Mouse (Mus musculus) layer of hippocampus, adult 8-10 months (tissue): ENCODE data around the gene Aldh4a1. TPM values are rescaled to one million over a fixed set of nuclear protein-coding genes. Genes with fewer than 3 reads are reported as not detected.

Experiments used
- DNase-seq, 2 experiments: peaks; one replicate each; pipeline ENCODE4 v3.0.0; 2022; ENCODE audit warnings: low spot score in 2 of 2
- total RNA-seq, 4 experiments: library from RNA; stranded (reverse); gene quantifications; 2 replicates each; pipeline ENCODE4 v1.2.4; 2022

Gene Aldh4a1
- total RNA-seq, 4 experiments from 2014 or later: 19.3 to 26.5 (median 21.0) TPM

DNA sequence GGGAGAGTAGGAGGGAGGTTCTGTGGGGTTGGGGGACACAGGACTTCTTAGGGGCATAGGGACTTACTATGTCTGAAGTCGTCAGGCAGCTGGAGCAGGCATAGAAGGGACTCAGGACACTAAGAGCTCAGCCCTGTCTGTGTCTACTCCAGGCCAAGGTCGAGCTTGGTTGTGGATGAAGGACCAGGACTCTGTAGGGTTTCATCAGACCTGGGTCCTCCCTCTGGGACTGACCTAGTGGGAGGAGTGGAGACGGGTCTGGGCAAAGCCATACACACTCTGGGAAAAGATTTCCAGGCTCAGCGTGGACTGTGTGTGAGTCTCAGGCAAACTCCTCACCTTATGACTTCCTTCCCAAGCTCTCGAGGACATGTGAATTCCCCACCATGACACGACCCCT, 2.9 kb upstream of the Aldh4a1 start:
- DNase-seq: no peak

DNA sequence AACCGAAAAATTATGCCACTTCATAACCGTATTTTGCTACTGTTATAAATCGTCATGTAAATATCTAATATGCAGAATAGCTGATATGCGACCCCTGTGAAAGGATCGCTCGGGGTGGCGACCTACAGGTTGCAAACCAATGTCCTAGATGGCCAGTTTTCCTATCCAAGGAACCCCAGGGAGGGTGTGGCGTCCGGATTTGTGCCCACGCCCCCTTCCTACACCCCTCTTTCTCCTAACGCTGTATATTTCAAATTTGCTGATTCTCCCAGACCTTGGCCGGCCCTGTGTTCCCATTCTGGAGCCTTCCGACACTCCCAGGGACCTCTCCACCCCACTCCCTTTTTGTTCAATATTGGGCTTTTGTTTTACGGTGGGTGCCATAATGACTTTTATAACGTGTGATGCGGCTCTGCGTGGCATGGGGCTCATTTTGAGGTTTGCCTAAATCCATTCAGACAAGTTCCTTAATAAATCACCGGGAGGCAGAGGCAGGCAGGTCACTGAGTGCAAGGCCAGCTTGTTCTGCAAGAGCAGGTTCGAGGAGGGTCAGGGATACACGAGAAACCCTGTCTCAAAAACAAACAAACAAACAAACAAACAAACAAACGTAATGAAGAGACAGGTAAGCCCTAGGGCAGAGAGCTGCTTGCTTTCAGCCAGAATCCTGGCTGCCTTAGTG, 909 bp downstream of the Aldh4a1 start:
- no peak for DNase-seq

DNA sequence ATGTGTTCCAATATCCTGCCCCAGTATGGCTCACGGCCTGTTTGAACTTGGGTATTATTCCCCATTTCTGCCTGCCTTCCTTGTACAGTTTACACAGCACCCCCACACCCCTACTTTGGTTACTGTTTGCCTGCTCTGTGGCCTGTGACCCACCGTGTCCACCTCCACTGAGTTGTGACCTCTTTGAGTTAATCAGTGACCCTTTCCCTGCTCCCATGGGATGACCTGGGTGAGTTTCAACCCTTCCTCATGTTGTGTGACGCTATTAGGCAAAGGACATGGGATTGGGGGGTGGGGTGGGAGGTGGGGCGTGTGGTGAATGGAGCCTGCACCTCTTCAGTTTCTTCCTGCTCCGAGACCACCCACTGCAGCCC, 1.4 kb downstream of the Aldh4a1 start:
- no peak for DNase-seq

DNA sequence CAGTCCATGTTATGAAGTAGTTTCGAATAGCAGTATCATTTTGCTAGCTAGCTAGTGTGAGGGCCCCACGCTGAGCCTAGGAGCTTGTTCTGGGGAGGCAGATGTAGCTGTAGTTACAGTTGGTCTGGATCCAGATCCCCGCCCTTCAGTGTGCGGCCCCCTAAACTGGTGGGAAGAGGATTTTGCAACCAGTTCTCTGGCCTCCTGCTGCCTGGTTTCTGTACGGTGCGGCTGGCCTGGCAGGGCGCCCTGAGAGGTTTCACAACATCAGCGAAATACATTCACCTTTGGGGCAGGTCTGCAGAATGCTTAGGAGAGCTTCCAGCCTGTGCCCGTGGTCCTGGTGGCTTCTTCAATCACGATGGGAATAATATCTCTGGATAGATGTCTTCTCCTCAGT, 2.0 kb downstream of the Aldh4a1 start:
- DNase-seq: peak in 1 of 2 experiments; percentile 29

DNA sequence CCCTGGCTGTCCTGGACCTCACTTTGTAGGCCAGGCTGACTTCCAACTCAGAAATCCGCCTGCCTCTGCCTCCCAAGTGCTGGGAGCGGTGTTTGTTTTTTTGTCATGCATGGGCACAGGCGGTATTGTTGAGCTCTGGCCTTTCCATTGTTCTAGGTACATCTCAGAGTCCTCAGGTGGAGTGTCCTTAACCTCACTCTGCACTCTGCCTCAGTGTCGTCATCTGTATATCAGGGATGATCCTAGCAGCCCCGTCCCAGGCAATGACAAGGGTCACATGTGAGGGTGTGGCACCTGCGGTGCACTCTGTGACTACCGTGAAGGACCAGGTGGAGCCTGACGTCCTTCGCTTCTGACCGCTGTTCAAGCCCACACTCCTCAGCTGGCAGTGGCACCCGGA, 4.7 kb downstream of the Aldh4a1 start:
- DNase-seq: no peak

DNA sequence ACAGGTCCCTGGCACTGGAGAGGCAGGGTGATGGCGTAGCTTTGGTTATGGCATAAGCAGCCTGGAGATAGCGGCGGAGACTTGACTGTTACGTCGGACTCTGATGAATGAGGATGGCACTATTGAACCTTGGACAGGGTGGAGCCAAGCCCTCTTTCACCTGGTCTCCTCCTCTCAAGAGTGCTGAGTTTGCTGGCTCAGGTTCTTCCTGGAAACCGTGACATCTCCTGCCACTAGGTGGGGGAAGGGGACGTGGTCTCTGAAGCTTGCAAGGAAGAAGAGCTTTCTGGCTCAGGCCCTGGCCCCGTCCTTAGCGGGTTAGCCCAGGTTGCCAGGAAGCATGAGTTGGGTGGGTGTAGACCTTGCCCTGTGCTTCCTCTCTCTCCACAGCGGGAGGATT, 7.5 kb downstream of the Aldh4a1 start:
- DNase-seq: no peak

DNA sequence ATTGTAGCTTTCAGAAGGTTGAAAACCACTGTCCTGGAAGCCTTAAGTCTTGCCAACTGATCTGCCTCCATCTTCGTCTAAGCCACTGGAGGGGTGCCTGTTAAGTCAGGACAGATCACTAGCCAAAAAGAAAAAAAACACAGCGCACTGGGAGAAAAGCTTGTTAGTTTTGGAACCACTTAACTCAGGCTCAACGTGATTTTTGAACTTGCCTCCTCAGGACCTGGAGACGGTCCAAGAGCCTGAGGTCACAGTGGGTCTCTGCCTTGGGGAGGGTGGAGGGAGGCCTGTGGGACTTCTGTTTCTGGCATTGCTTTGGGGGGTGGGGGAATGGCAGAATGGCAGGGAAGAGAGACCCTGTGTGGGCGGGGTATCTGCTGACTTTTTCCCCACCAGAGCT, 8.5 kb downstream of the Aldh4a1 start:
- DNase-seq: no peak

DNA sequence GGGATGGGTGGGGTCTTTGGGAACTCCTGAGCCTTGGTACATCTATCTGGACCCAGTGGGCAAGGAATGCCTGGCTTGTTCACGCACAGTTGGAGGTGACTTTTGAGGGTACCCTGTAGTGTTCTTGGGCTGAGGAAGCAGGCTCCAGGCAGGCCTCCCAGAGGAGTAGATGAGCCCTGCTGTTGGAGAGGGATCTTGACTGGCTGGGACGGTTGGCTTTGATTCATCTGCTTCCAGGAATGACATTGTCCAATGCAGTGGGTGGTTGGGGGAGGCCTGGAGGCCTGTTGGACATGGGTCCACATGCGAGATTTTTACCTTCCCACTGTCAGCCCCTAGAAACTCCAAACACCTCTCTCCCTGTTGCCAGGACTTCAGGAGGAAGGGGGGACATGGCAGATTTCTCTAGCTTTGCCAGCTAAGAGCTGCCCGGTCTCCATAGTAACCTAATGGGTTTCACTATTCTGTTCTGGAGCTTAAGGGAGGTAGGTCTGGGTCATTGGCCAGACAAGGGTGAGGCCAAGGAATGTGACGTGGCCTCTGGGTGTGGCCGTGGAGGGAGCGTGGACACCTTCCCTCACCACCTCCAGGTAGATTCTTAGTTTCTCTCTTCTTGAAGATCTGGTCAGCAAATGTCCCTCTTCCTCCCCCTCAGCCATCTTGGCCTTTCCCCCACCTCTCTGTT, 9.0 kb downstream of the Aldh4a1 start:
- no peak for DNase-seq

DNA sequence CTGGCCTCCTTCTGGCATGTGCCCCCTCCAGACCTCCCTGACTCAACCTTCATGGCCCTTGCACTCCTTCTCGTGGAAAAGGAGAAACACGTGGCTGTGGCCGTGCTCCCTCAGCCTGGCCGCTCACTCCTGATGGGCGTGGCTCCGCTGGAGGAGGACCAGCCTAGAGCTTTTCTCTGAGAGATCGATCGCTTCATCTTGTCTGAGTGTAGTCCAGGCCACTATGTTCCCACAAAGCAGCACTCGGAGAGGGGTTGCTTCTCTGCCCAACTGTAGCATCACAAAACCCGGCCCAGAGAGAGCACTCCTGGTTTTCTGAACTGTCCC, 9.6 kb downstream of the Aldh4a1 start:
- no peak for DNase-seq

DNA sequence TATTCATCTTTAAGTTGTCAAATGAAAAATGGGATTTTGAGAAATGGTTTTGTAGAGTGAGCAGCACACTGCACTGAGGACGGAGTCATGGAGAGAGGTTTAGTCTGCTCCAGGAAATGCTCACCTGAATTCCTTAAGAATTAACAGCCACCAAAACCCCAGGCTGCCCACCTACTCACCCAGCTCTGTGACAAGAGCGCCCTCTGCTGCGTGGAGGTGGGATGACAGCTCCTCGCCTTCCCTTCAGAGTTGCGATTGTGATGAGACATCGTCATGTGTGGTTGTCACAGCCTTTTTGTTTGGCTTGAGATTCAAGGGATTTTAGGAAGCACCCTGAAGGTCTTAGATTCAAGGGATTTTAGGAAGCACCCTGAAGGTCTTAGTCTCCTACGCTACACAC, 13.7 kb downstream of the Aldh4a1 start:
- peak in 1 of 2 experiments; percentile 79 for DNase-seq

DNA sequence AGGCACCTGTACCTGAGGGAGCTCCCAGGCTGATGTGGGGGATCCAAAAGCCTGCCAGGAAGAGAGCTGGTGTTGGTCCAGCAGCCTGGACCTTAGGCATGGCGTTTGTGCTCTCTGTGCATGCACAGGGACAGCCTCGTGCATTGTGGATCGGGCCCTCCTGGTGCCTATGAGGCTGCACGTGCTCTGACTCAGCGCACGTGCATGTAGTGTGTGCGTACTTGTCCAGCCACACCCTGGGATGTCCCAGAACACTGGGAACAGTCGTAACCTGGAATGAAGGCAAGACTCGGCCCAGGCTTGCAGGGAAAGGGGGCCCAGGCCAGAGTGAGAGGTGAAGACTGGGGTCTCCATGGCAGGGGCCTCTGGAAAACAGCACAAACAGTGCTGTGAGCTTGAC, 15.2 kb downstream of the Aldh4a1 start:
- no peak for DNase-seq

DNA sequence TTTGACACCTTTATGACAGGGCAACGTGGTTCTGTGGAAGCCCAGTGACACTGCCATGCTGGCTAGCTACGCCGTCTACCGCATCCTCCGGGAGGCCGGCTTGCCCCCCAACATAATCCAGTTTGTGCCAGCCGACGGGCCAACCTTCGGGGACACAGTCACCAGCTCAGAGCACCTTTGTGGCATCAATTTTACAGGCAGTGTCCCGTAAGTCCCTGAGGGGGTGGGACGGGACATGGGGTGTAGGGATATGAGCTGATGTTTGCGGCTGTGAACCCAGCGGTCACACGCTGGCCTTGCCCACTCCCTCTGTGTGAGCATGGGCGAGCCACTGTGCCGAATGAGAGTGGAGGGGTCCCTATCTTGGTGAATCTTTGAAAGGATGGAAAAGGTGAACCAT, 15.7 kb downstream of the Aldh4a1 start:
- DNase-seq: no peak

DNA sequence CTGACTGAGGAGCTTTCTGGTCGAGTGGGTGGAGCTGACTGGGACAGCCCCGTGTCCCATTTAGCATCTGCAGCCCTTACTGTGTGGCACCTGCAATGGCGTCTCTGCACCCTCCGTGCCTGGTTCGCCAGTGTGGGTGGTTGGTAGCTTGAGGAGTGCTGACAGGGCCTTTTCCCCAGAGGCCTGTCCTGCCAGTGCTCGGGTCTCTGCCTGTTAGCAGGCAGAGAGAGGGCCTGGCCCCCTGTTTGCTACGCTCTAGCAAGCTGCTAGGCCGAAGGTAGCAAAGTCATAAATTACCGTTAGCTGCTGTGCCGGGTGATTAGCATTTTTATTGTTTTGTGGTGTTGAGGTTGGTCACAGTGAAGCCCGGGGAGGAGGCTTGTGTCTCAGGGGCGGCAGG, 17.1 kb downstream of the Aldh4a1 start:
- DNase-seq: no peak

DNA sequence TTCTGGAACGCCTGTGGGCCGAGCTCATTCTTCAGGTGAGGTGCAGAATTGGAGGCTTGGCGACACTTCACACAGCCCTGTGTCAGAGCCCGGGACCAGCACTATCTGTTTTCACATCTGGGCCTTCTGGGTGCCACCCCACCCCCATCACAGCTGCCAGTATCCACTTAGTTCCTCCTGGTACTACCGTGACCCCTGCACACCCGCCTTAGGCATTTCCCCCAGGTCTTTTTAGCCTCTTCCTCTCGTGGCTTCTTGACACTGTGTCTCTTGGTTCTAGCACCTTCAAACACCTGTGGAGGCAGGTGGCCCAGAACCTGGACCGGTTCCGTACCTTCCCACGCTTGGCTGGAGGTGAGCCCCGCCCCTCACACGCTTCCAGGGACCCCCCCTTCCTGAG, 17.7 kb downstream of the Aldh4a1 start:
- no peak for DNase-seq

DNA sequence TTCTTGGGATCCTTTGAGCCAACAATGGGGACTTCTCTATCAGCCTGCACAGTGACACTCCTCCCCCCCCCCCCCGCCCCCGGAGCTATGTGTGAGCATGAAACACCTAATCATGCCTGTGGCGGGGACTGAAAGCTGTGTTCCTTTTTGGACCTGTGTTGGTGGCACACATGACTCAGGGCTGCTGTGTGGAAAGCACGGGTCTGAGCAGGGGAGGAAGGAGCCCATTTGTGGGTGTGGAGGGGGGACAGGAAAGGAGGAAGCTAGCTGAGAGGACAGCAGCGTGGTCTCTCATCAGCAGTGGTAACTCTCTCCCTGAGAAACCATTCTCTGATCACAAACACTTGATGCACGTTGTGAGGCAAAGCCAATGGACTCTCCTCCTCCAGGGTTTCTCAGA, 18.1 kb downstream of the Aldh4a1 start:
- DNase-seq: no peak

DNA sequence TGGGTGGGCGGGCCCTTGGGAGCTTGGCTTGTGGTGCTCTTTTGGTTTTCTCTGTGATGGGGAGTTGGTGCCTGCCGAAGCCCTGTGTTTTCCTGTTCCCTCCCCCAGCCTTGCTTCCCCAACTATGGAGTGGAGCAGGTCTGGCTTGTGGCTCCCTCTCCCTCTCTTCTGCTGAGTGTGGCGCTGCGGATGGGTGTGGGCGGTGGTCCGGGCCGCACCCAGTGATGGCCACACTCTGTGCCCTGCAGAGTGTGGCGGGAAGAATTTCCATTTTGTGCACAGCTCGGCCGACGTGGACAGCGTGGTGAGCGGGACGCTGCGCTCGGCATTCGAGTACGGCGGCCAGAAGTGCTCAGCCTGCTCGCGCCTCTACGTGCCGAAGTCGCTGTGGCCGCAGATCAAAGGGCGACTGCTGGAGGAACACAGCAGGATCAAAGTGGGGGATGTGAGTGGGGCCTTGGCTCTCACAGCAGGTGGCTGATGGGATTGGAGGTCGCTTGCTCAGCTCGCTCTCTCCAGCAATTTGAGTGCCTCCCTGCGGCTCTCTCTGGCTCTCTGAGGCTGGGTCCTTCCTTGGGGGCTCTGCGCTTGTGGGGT, 19.3 kb downstream of the Aldh4a1 start:
- no peak for DNase-seq

DNA sequence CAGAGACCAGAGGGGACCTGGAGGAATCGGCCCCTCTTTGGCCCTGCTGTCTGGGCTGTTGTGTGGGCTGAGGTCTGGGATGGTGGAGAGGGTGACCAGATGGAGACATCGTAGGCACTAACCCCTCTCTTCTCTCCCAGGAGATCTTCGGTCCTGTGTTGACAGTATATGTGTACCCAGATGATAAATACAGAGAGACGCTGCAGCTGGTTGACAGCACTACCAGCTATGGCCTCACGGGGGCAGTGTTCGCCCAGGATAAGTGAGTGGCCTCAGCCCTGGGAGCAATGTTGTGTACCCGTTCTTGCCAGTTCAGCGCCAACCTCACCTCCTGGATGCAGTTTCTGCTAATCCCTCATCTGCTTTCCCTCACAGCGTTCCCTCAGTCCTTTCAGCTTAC, 21.3 kb downstream of the Aldh4a1 start:
- DNase-seq: peak in 1 of 2 experiments; percentile 85

DNA sequence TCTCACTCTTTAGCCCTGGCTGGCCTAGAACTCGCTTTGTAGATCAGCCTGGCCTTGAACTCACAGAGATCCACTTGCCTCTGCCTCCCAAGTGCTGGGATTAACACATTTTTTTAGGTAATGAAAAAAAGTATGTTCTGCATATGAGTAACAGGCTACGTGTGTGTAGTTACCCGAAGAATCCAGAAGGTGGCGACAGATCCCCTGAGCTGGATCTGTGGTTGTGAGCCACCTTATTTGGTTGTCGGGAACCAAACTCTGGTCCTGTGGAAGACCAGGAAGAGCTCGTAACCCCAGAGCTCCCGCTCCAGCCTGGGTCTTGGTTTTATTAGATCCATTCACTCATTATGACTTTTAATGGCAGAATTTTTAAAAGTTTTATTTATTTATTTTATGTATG, 24.2 kb downstream of the Aldh4a1 start:
- no peak for DNase-seq

DNA sequence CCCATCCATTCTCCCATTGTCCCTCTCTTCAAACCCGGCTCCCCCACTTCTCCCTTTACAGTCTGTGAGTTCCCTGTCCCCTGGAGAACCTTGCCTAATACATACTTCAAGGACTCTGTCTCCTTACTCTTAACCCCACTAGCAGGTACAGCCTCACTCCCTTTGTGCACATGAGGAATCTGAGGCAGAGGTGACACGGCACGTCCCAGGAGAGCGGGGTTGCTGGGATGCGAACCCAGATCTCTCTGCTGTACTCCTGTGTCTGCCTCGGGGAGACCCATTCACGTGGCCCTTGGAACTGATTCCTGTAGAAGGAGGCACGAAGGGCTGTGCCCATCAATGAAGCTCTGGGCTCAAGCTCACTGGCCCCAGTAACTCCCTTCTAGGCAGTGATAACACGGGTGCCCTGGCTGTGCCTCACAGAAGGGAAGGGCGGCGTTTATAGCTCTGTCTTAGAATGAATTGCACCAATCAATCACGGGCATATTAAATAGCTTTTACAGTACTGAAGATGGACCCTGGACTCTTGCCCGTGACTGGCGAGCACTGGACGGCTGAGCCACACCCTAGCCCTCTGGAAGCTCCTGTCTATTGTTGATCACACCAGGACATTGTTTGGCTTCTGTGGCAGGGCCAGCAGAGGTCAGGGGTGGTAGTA, 27.5 kb downstream of the Aldh4a1 start:
- DNase-seq: no peak

DNA sequence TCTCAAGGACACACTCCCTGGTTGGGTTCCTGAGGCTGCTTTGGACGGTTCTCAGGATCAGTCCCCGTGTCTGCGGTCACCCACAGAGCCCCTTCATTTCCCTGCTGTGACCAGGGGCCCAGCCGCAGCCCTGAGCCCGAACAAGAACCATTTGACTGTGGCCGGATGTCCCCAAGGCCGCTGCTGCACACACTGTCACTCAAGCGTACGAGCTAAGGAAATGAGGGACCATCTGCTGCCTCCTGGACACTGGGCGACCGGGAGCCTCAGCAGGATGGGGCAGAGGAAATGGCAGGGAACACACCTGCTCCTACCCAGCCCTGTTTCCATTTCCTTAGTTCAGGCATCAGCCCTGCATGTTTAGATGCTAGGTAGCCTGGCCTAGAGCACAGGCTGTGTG, 28.2 kb downstream of the Aldh4a1 start:
- no peak for DNase-seq

DNA sequence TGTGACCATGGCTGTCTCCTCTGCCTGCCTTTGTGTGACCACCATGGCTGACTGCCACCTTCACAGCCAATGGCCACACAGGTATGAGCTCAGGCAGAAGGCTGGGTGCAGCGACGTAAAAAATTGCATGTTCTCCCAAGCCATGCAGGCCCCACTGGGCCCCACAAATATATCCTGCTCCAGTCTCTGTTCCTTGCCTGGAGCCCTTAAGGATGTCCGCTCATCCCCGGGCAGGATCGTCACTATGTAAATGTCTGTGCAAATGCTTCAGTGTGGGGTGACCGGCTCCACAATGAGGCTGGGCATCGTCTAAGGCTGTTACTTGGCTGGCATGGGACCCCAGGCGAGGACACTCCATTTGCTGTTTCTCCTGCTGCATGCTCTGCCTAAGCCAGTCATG, 30.6 kb downstream of the Aldh4a1 start, which contains the start of gene Tas1r2:
Tas1r2 (plus strand) TSS at position 301 of the 400 bp plus-strand sequence.
- no peak for DNase-seq

DNA sequence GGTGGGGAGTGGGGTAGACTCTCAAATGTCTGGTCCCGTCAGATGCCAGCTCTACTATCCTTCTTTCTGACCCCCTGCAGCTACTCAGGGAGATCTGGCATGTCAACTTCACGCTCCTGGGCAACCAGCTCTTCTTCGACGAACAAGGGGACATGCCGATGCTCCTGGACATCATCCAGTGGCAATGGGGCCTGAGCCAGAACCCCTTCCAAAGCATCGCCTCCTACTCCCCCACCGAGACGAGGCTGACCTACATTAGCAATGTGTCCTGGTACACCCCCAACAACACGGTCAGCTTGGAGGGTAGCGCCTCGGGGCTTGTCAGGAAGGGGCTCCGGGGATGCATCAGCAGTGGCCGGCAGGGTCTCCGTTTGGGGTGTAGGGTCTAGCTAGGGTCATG, 39.2 kb downstream of the Aldh4a1 start:
- DNase-seq: no peak

DNA sequence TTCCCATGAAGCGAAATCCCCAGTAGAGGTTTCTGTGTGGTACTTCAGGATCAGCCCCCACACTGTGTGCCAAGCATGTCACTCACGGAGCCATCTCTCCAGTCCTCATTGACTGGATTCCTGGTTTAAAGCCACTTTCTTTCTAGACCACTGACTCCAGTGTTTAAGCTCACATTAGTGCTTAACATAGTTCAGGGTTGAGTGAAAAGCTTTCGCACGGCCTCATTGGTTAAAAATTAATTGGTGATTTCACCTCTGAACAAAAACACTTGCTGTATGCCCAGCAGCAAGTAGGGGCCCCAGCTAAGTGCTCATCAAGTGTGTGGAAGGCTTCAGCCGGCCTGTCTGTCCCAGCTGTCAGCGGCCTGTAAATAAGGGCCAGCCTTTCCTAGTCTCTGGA, 45.0 kb downstream of the Aldh4a1 start:
- no peak for DNase-seq
